Mouse (Mus musculus): ENCODE measurements at regions not wholly inside any gene's neighbourhood (a gene's known extent, or its start where the extent isn't known, plus 50 kb on each side); places are given as distances from the start of the nearest gene placed in this dataset.

GRCm38 (mm10) chr13:28455878-28456277 lies 198.6 kb downstream of the Gm11361 start:
- no peak for DNase-seq (ENCODE audit: low read depth, low spot score)

GRCm38 (mm10) chr13:28455016-28455415 lies 197.7 kb downstream of the Gm11361 start:
- no peak for DNase-seq (ENCODE audit: low read depth, low spot score)

- DNase-seq (ENCODE audit: low read depth, low spot score): no peak
Measured at GRCm38 (mm10) chr13:28450699-28451445, 193.5 kb downstream of the Gm11361 start.

GRCm38 (mm10) chr13:28449026-28449425 lies 191.7 kb downstream of the Gm11361 start:
- DNase-seq (ENCODE audit: low read depth, low spot score): no peak

- no peak for DNase-seq (ENCODE audit: low read depth, low spot score)
Measured at GRCm38 (mm10) chr13:28442250-28442649, 184.9 kb downstream of the Gm11361 start.

GRCm38 (mm10) chr13:28433445-28433844 lies 176.1 kb downstream of the Gm11361 start:
- no peak for DNase-seq (ENCODE audit: low read depth, low spot score)

GRCm38 (mm10) chr13:28432017-28432416 lies 174.7 kb downstream of the Gm11361 start:
- DNase-seq (ENCODE audit: low read depth, low spot score): no peak

GRCm38 (mm10) chr13:28426085-28426484 lies 168.8 kb downstream of the Gm11361 start:
- peak; percentile 36 for DNase-seq (ENCODE audit: low read depth, low spot score)

- DNase-seq (ENCODE audit: low read depth, low spot score): no peak
Measured at GRCm38 (mm10) chr13:28425116-28425515, 167.8 kb downstream of the Gm11361 start.

GRCm38 (mm10) chr13:28424446-28425059 lies 167.2 kb downstream of the Gm11361 start:
- DNase-seq (ENCODE audit: low read depth, low spot score): no peak

- DNase-seq (ENCODE audit: low read depth, low spot score): no peak
Measured at GRCm38 (mm10) chr13:28421309-28421708, 164.0 kb downstream of the Gm11361 start.

- DNase-seq (ENCODE audit: low read depth, low spot score): no peak
Measured at GRCm38 (mm10) chr13:28420636-28421035, 163.3 kb downstream of the Gm11361 start.

GRCm38 (mm10) chr13:28419950-28420381 lies 162.6 kb downstream of the Gm11361 start:
- DNase-seq (ENCODE audit: low read depth, low spot score): no peak

- no peak for DNase-seq (ENCODE audit: low read depth, low spot score)
Measured at GRCm38 (mm10) chr13:28418936-28419681, 161.8 kb downstream of the Gm11361 start.

- peak; percentile 25 for DNase-seq (ENCODE audit: low read depth, low spot score)
Measured at GRCm38 (mm10) chr13:28417929-28418881, 160.9 kb downstream of the Gm11361 start.

GRCm38 (mm10) chr13:28417431-28417928 lies 160.2 kb downstream of the Gm11361 start:
- DNase-seq (ENCODE audit: low read depth, low spot score): no peak

- DNase-seq (ENCODE audit: low read depth, low spot score): no peak
Measured at GRCm38 (mm10) chr13:28416887-28417286, 159.6 kb downstream of the Gm11361 start.

GRCm38 (mm10) chr13:28416231-28416630 lies 158.9 kb downstream of the Gm11361 start:
- no peak for DNase-seq (ENCODE audit: low read depth, low spot score)

- no peak for DNase-seq (ENCODE audit: low read depth, low spot score)
Measured at GRCm38 (mm10) chr13:28415769-28416168, 158.4 kb downstream of the Gm11361 start.

GRCm38 (mm10) chr13:28410324-28410723 lies 153.0 kb downstream of the Gm11361 start:
- DNase-seq (ENCODE audit: low read depth, low spot score): no peak

- DNase-seq (ENCODE audit: low read depth, low spot score): peak; percentile 13
Measured at GRCm38 (mm10) chr13:28409609-28409902, 152.2 kb downstream of the Gm11361 start.
